ENCODE assay signal across 7 mouse cellular contexts in genomic region chr10:37141621-37142020, GRCm38 (mm10). TPM values are rescaled to one million over a fixed set of nuclear protein-coding genes. Genes with fewer than 3 reads are reported as not detected.
DNase-seq lines count a peak whose midpoint lies in the region; ATAC-seq and TF ChIP-seq lines count a peak whose summit lies in the region.

No protein-coding gene starts in this region.

- no peaks in the 10 kb centered on the region for H3K36me3 ChIP-seq in liver, embryonic 11.5 days (ENCODE audit: control insufficient read depth, insufficient read depth, low read length)
- H3K36me3 ChIP-seq in embryonic facial prominence, embryonic 13.5 days = peaks cover 2% of the 10 kb centered on the region
- no peaks in the 10 kb centered on the region; the same call in 1 of the 2 replicates for H3K36me3 ChIP-seq in hindbrain, embryonic 14.5 days (replicated peaks; ENCODE audit: control insufficient read depth, insufficient read depth)
- H3K36me3 ChIP-seq in midbrain, postnatal 0 days (ENCODE audit: insufficient read depth, low read length) = peaks cover under 1% of the 10 kb centered on the region; the same call in 1 of the 2 replicates

- peaks cover 3% of the 10 kb centered on the region; the same call in 1 of the 2 replicates for H3K27me3 ChIP-seq in liver, embryonic 11.5 days (replicated peaks; ENCODE audit: control insufficient read depth, insufficient read depth, low read length)
- H3K27me3 ChIP-seq in embryonic facial prominence, embryonic 13.5 days = no peaks in the 10 kb centered on the region
- no peaks in the 10 kb centered on the region for H3K27me3 ChIP-seq in hindbrain, embryonic 14.5 days (ENCODE audit: control insufficient read depth, insufficient read depth, low read length)
- H3K27me3 ChIP-seq in midbrain, postnatal 0 days (ENCODE audit: insufficient read depth, low read length) = no peaks in the 10 kb centered on the region

- H3K4me1 ChIP-seq in liver, embryonic 11.5 days (replicated peaks; ENCODE audit: control insufficient read depth, insufficient read depth, low read length) = peaks cover 3% of the 10 kb centered on the region
- H3K4me1 ChIP-seq in embryonic facial prominence, embryonic 13.5 days = peaks cover 7% of the 10 kb centered on the region
- 0 out of 2 replicates have a peak, but pooled peaks cover 6% of the 10 kb centered on the region for H3K4me1 ChIP-seq in hindbrain, embryonic 14.5 days (replicated peaks; ENCODE audit: control insufficient read depth, insufficient read depth, low read length)
- no peaks in the 10 kb centered on the region for H3K4me1 ChIP-seq in midbrain, postnatal 0 days (ENCODE audit: insufficient read depth, low read length)

- H3K9ac ChIP-seq in liver, embryonic 11.5 days (ENCODE audit: low read depth, low read length) = no peak overlapping the region
- 0 out of 2 replicates have a peak overlapping the region, but pooled peaks have one; percentile 100 for H3K9ac ChIP-seq in embryonic facial prominence, embryonic 13.5 days
- peak overlapping the region; percentile 49 for H3K9ac ChIP-seq in hindbrain, embryonic 14.5 days
- peak overlapping the region; percentile 96 for H3K9ac ChIP-seq in midbrain, postnatal 0 days (replicated peaks; ENCODE audit: low read length, poor library complexity, severe bottlenecking)

- WGBS in liver, embryonic 11.5 days = 66% methylated on average over 4 of the region's 4 CpGs
- WGBS in embryonic facial prominence, embryonic 13.5 days = 69% methylated on average over 4 of the region's 4 CpGs
- WGBS in hindbrain, embryonic 14.5 days = 64% methylated on average over 4 of the region's 4 CpGs
- WGBS in midbrain, postnatal 0 days = 65% methylated on average over 4 of the region's 4 CpGs

- H3K4me3 ChIP-seq in liver, embryonic 11.5 days (ENCODE audit: low read depth, low read length) = peak overlapping the region; percentile 80
- peak overlapping the region; percentile 95 for H3K4me3 ChIP-seq in embryonic facial prominence, embryonic 13.5 days
- H3K4me3 ChIP-seq in hindbrain, embryonic 14.5 days (replicated peaks; ENCODE audit: low read length) = peak overlapping the region; percentile 95
- H3K4me3 ChIP-seq in midbrain, postnatal 0 days (ENCODE audit: low read depth, low read length) = peak overlapping the region; percentile 75

- no peak overlapping the region for H3K27ac ChIP-seq in liver, embryonic 11.5 days (ENCODE audit: low read depth, low read length)
- H3K27ac ChIP-seq in embryonic facial prominence, embryonic 13.5 days = peak overlapping the region; percentile 100
- H3K27ac ChIP-seq in hindbrain, embryonic 14.5 days = peak overlapping the region; percentile 100
- peak overlapping the region; percentile 98 for H3K27ac ChIP-seq in midbrain, postnatal 0 days (ENCODE audit: low read depth, low read length)

- H3K9me3 ChIP-seq in liver, embryonic 11.5 days (ENCODE audit: control insufficient read depth, low read length) = no peaks in the 10 kb centered on the region
- no peaks in the 10 kb centered on the region for H3K9me3 ChIP-seq in embryonic facial prominence, embryonic 13.5 days
- H3K9me3 ChIP-seq in hindbrain, embryonic 14.5 days (ENCODE audit: control insufficient read depth, low read length) = no peaks in the 10 kb centered on the region
- no peaks in the 10 kb centered on the region for H3K9me3 ChIP-seq in midbrain, postnatal 0 days (ENCODE audit: low read length)

- H3K4me2 ChIP-seq in liver, embryonic 11.5 days = peak overlapping the region; percentile 90
- peak overlapping the region; percentile 80 for H3K4me2 ChIP-seq in embryonic facial prominence, embryonic 13.5 days
- H3K4me2 ChIP-seq in hindbrain, embryonic 14.5 days (replicated peaks) = peak overlapping the region; percentile 64
- H3K4me2 ChIP-seq in midbrain, postnatal 0 days (ENCODE audit: low read depth, low read length, poor library complexity, severe bottlenecking) = peak overlapping the region; percentile 71

- no peak for DNase-seq in liver, embryonic 11.5 days (ENCODE audit: low spot score)
- DNase-seq in liver = no peak
- DNase-seq in hindbrain, embryonic 14.5 days (ENCODE audit: low spot score) = no peak
- no peak for DNase-seq in midbrain, postnatal 0 days (ENCODE audit: low spot score)
- DNase-seq in MN1 (ENCODE audit: low spot score) = no peak
- no peak for DNase-seq in spleen, adult 12 weeks (ENCODE audit: low spot score)

- ATAC-seq in liver, embryonic 11.5 days (replicated peaks; ENCODE audit: low FRiP score) = no peak
- no peak for ATAC-seq in embryonic facial prominence, embryonic 13.5 days (ENCODE audit: insufficient number of reproducible peaks, insufficient read depth, low FRiP score, low TSS enrichment, low read depth)
- no peak for ATAC-seq in hindbrain, embryonic 14.5 days (ENCODE audit: low FRiP score)
- ATAC-seq in midbrain, postnatal 0 days (ENCODE audit: low FRiP score) = no peak

- TF ChIP-seq CTCF in midbrain, postnatal 0 days (IDR thresholded peaks at IDR 0.05) = no peak

RNA-seq across cellular contexts. Expression of gene Marcks, which starts 2.9 kb away (rescaled TPM):
- 61.2 and 63.3 TPM in 2 replicates for polyA plus RNA-seq in liver, embryonic 11.5 days (2014; fragmentation: Nextera tagmentation; extraction: Ambion mirVana)
- polyA plus RNA-seq in embryonic facial prominence, embryonic 13.5 days (2015; fragmentation: Nextera tagmentation; extraction: Ambion mirVana) = 215 and 245 TPM in 2 replicates
- 296 and 310 TPM in 2 replicates for polyA plus RNA-seq in hindbrain, embryonic 14.5 days (2014; fragmentation: Nextera tagmentation; extraction: Ambion mirVana)
- 488 and 535 TPM in 2 replicates for total RNA-seq in midbrain, postnatal 0 days (2014; rRNA removed)
- polyA plus RNA-seq in midbrain, postnatal 0 days (2015; fragmentation: Nextera tagmentation; extraction: Ambion mirVana) = 230 and 265 TPM in 2 replicates
